Comparison of ENCODE assay signal across 10 mouse cellular contexts in genomic region chr11:95150269-95151049, GRCm38 (mm10). TPM values are rescaled to one million over a fixed set of nuclear protein-coding genes. Genes with fewer than 3 reads are reported as not detected.
DNase-seq lines count a peak whose midpoint lies in the region; TF ChIP-seq lines count a peak whose summit lies in the region.
"Had no signal": no experiment of that assay in that cellular context is flagged by ENCODE, and none has a peak within 500 bp of the region (broad histone marks: within the 10 kb centered on the region; RNA-seq: fewer than 3 reads in every experiment).

No protein-coding gene starts in this region.

- peaks cover 28% of the 10 kb centered on the region for H3K4me1 ChIP-seq in limb, embryonic 10.5 days

- no peaks in the 10 kb centered on the region for H3K36me3 ChIP-seq in limb, embryonic 10.5 days

- 2% methylated on average over 33 of the region's 33 CpGs for WGBS in limb, embryonic 10.5 days

- H3K9me3 ChIP-seq in limb, embryonic 10.5 days (replicated peaks), result no peaks in the 10 kb centered on the region

- H3K4me3 ChIP-seq in limb, embryonic 10.5 days, result peak overlapping the region; percentile 23; the same call in 1 of the 2 replicates

- intact Hi-C loops in left cerebral cortex, postnatal 4 days (cut with DNase I), result no loop called here

- TF ChIP-seq CTCF in brain, embryonic 14.5 days (IDR thresholded peaks at IDR 0.05; ENCODE audit: borderline replicate concordance, extremely low read depth, insufficient read depth, insufficient read length), result no peak

- TF ChIP-seq POLR2A in brain, embryonic 14.5 days (IDR thresholded peaks at IDR 0.05; ENCODE audit: borderline replicate concordance, extremely low read depth, insufficient read depth, insufficient read length, poor library complexity, severe bottlenecking), result no peak

- H3K27ac ChIP-seq in limb, embryonic 10.5 days, result no peak overlapping the region
- H3K27ac ChIP-seq: liver, embryonic 14.5 days had no signal

- peak; percentile 24 for DNase-seq in embryo, embryonic 10 days (ENCODE audit: low spot score)
- DNase-seq in embryo, embryonic 11 days, result no peak
- peak; percentile 59 for DNase-seq in left cerebral cortex, postnatal 4 days
- no peak for DNase-seq in left cerebral cortex, adult 11 months (ENCODE audit: low spot score)
- DNase-seq in brain, embryonic 14.5 days (ENCODE audit: low read depth), result peak; percentile 44
- DNase-seq in limb, embryonic 10.5 days (ENCODE audit: low spot score), result peak; percentile 68
- no peak for DNase-seq in layer of hippocampus, postnatal 25 days (ENCODE audit: extremely low spot score in 1 of 2, low spot score in 1 of 2)
- no peak for DNase-seq in gastrocnemius, adult 18-20 months (ENCODE audit: low spot score)

- H3K27me3 ChIP-seq in limb, embryonic 10.5 days (ENCODE audit: low read depth, poor library complexity, severe bottlenecking), result peaks cover 98% of the 10 kb centered on the region

RNA-seq across cellular contexts. Expression of gene Dlx4, which starts 4.4 kb away (rescaled TPM):
- total RNA-seq in left cerebral cortex, postnatal 4 days (2021), result under 1 TPM; 0.18 to 0.24 TPM
- polyA plus RNA-seq in brain, embryonic 14.5 days (2012; rRNA removed), result 0.10 TPM in 2 replicates
- 0.85 and 1.9 TPM in 2 replicates for polyA plus RNA-seq in limb, embryonic 10.5 days (2016; fragmentation: Nextera tagmentation; extraction: Ambion mirVana)
- total RNA-seq in layer of hippocampus, postnatal 25 days (2021), result not detected
- total RNA-seq in gastrocnemius, adult 18-20 months (2021), result not detected

RNA-seq across cellular contexts. Expression of gene Dlx3, which starts 30.5 kb away (rescaled TPM):
- total RNA-seq in left cerebral cortex, postnatal 4 days (2021), result not detected
- 0.26 and 0.92 TPM in 2 replicates for polyA plus RNA-seq in brain, embryonic 14.5 days (2012; rRNA removed)
- polyA plus RNA-seq in limb, embryonic 10.5 days (2016; fragmentation: Nextera tagmentation; extraction: Ambion mirVana), result 6.9 and 9.5 TPM in 2 replicates
- total RNA-seq in layer of hippocampus, postnatal 25 days (2021), result not detected
- total RNA-seq in gastrocnemius, adult 18-20 months (2021), result not detected
- total RNA-seq: heart, adult 18-20 months had no signal

Comparison
In these comparisons a context has a peak if more than half of its experiments do, and no peak if none do; other contexts are left out.
1. DNase-seq: peak in embryo, embryonic 10 days (single experiment), left cerebral cortex, postnatal 4 days (single experiment), brain, embryonic 14.5 days (single experiment) and limb, embryonic 10.5 days (single experiment); none in embryo, embryonic 11 days (single experiment), left cerebral cortex, adult 11 months (single experiment), layer of hippocampus, postnatal 25 days (0 of 2) and gastrocnemius, adult 18-20 months (single experiment).